Mouse (Mus musculus) myocyte (in vitro differentiated cells): Measurements from ENCODE around the gene Hapln2.
A peak's percentile ranks its signal among the peaks of the same experiment; 100 is the strongest.

ENCODE experiments used
- E2F4 ChIP-seq: IDR thresholded peaks from one replicate; pipeline ENCODE4 v1.6.1; 2011; ENCODE audit warnings: mild to moderate bottlenecking, control low read depth, moderate library complexity; ENCODE audit not compliant: insufficient read depth
- MYOG ChIP-seq, 3 experiments: IDR thresholded peaks; one replicate each; pipeline ENCODE4 v1.6.1; 2011; ENCODE audit warnings: control low read depth in 2 of 3, low read depth in 2 of 3, mild to moderate bottlenecking in 2 of 3; ENCODE audit not compliant: insufficient read length in 2 of 3, control insufficient read depth in 1 of 3, insufficient read depth in 1 of 3
- POLR2A ChIP-seq: IDR thresholded peaks from one replicate; pipeline ENCODE4 v1.6.1; 2011; ENCODE audit warnings: low read depth, mild to moderate bottlenecking, control low read depth, moderate library complexity; ENCODE audit not compliant: insufficient read length
- POLR2AphosphoS2 ChIP-seq: IDR thresholded peaks from one replicate; pipeline ENCODE4 v1.6.1; 2011; ENCODE audit warnings: low read depth, control low read depth; ENCODE audit not compliant: insufficient read length
- SRF ChIP-seq: IDR thresholded peaks from one replicate; pipeline ENCODE4 v1.6.1; 2011; ENCODE audit warnings: low read depth; ENCODE audit not compliant: control insufficient read depth, insufficient read length
- TCF3 ChIP-seq: IDR thresholded peaks from one replicate; pipeline ENCODE4 v1.6.1; 2011; ENCODE audit warnings: low read depth, control low read depth; ENCODE audit not compliant: insufficient read length
- USF1 ChIP-seq: IDR thresholded peaks from one replicate; pipeline ENCODE4 v1.6.1; 2011; ENCODE audit warnings: low read depth, mild to moderate bottlenecking, control low read depth, moderate library complexity

DNA sequence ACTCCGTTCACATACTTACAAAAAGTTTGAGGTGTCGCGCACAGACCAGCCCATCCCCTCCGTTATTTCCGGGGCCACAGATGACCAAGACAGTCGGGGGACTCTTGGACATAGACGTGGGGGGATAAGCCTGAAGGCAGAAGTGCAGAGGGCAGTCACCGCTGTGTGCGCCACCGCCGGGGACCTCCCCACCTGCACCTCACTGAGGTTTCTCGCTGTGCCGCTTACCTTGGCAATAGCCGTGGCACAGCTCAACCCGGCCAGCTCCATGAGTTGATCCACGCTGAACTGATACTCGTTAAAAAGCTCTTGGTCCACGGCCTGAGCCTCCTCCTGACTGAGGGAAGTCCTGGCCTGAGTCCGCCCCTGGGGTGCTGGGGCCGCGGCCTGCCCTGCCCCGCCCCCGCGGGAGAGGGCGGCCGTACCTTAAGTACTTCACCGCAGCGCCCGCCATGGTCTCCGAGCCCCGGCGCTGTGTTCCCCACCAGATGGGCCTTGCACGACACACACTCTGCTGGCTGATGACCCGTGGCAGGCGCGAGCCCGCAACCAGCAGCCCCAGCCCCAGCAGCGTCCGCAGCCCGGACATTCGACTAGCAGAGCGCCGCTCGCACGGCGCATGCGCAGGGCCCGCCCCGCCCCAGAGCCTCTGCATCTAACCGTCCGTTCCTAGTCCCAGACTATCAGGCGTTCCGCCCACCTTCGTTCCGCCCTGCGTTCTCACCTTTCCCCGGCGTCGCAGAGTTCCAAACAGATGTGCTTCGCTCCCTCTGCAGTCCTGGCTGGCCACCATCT is 30.7 kb upstream of the Hapln2 start, which contains the start of gene Naxe:
- no peak for TF ChIP-seq TCF3
- TF ChIP-seq E2F4 = no peak
- TF ChIP-seq SRF = no peak
- TF ChIP-seq POLR2AphosphoS2 = peak; percentile 84
- TF ChIP-seq USF1 = no peak
- TF ChIP-seq POLR2A = peak; percentile 93
- TF ChIP-seq MYOG (IDR thresholded peaks at IDR 0.05; ENCODE audit: control insufficient read depth in 1 of 3, insufficient read depth in 1 of 3, insufficient read length in 2 of 3, low read depth in 2 of 3) = peak in 1 of 3 experiments; percentile 35
